Mouse (Mus musculus) CD4-positive, CD25-positive, alpha-beta regulatory T cell (primary cell): ENCODE results near the gene Kpna6. TPM values are rescaled to one million over a fixed set of nuclear protein-coding genes. Genes with fewer than 3 reads are reported as not detected.

Experiments
- polyA plus RNA-seq: library from polyadenylated mRNA; unstranded; fragments of 100-300 nt; shearing (Covaris generic); gene quantifications from one replicate; pipeline ENCODE4 v1.2.1, GENCODE M21; 2017

Kpna6 gene
- polyA plus RNA-seq = 19.5 TPM

DNA sequence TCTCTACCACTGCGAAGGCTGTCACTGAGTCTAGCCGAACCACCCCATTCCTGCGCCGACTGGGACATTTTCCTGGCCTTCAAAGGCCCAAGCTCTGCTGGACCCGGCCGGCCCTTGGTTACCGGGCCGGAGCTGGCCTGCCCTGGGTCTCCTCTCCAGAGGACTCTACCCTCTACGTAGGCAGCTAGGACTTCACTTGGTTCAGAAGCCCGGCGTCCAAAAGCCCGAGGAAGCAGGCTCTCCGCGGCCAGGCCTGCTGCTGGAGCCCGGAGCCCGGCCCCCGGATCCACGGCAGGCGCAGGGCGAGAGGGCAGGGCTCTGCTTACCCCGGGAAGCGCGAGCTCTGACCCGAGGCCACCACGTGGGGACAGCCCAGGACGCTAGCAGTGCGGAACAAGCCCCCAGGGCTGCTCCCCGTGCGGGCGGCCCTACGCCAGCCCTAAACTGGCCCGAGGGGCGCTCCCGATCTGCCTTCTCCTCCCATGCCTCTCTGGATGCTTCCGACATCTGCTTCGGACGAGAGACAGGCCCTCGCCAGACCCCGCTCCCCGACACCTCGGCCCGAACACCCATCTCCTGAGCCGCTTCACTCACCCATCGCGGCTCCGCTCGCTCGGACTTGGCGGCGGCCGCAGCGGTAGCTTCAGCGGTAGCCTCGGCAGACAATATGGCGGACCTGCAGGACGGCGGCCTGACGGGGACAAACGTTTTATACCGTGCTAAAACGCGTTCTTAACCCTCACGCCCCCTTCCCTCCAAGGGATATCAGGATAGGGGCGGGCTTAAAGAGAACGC is at the start of gene Kpna6:
Kpna6 (minus strand) TSS at position 685 of the 795 bp plus-strand sequence.

DNA sequence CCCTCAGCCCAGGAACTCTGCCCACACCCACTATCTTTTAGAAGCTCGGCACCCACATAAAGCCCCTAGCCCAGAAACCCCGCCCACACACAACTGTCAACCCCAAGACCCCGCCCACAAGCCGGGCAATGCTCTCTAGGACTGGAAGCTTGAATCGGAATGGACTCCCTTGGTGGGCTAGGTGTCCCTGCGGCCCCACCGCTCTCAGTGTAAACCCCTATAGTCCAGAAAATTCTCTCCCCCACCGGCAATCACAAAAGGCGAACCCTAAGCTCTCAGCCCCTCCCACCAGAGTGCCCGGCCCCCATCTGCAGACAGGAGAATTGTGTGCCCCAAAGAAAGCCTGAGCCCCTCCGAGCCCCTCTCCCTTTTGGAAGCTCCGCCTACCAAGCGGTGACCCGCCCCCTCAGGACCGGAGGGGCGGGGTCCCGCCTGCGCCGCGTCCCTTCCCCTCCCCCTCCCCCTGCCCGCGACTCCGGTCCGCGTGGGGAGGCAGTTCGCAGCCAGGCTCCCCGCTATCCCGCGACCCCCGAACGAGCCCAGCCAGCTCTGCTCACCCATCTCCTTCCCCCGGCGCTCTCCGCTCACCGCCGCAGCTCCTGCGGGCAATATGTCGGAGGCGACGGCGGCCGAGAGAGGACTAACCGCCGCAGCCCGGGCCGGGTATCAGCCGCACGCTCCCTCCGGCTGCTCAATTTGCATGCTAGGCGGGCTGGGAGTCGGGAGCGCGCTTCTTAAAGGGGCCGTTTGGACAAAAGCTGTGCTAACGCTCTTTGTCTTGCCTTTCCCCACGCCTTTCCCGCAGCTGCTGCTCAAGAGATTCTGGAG is 23.8 kb upstream of the Kpna6 start, which contains the start of gene Tmem39b:
Tmem39b (minus strand) TSS at position 681 of the 828 bp plus-strand sequence.

DNA sequence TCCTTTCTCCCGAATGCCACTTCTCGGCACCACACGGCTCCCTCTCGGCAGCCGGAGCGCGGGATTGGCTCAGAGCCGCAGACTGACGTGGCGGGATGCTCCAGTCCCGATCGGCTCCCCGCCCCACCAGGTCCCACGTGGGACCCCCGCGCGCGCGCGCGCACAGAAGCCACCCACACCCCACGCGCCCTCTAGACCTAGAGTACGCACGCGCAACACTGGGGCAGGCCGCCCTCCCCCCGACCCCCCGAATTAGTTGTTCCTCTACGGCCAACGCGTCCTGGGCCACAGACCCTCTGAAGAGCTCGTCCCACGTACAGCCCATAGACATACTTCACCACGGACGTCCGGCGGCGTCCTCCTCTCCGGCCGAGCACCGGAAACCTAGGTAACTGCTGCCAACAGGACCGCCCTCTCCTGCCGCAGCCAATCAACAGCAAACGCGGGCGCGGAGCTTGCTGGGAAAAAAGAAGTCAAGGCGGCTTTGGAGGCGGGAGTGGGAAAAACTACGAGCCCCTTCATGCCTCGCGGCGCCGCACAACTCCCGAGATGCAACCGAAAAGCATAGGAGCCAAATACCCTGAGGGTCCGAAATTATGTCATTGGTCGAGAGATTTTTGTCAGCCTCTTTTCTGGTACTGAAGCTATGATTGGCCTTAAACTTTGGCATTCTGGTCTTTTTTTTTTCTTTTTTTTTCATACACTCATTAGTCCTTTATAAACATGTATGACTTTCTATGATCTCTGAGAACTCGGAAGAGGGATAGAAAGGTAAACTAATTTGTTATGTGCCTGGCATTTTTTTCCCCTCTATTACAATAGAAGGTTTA is 31.7 kb downstream of the Kpna6 start, which contains the start of gene Txlna:
Txlna (minus strand) TSS at position 428 of the 830 bp plus-strand sequence.

DNA sequence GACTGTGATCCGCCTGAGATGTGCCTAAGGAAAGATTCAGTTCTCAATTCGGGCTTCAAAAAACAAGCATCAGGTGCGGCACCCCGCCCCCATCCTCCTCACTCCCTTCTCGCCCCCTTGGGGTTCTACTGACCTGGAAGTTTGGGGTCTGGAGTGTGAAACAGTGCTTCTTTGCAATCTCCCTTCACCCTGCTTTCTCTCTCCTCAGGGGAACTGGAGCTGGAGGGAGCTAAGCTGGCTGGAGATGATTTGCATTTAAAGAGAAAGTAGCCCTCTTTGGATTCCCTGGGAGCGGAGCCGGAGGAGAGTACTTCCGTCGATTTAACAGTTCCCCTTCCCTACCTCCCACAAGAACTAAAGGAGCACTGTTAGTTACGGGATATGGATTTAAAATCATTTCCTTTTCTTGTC is 48.9 kb downstream of the Kpna6 start, which contains the start of gene Ccdc28b:
Ccdc28b (minus strand) TSS at position 267 of the 411 bp plus-strand sequence.

DNA sequence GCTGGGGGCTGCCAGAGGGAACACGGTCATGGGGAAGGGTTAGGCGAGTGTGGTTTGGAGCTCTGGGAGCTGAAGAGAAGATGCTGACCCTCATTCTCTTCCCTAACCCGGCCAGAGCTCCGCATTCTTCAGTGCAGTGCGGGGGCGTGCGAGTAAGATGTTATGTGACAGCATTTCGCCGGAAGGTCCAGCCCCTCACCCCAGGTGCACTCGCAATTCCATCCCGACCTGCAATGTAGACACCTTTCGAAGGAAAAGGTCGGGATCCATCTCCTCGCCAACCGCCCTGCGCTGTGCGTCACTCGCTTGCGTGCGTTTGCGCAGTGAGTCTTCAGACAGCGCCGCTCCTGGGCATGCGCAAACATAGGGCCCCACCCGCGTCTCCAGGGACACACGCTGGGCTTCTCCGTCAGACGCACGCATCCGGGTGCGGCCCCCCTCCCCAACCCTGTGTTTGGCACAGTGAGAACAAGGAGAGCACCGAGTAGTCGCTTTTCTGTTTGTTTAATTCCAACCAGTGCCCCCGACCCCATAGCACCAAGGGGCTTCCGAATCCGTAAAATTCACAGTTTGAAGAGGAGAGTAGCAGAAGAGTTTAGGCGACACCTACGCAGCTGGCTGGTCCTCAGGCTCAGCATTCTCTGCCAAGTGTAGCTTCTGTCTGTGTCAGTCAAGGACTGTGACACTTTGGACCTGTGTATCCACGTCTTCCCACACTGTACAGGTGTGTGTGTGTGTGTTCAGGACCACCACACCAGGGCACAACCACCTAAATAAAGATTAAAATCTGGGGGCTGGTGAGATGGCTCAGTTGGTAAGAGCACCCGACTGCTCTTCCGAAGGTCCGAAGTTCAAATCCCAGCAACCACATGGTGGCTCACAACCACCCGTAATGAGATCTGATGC is 53.5 kb downstream of the Kpna6 start, which contains the start of gene Iqcc:
Iqcc (minus strand) TSS at position 314 of the 906 bp plus-strand sequence.

GRCm38 (mm10) chr4:129614093-129614492 is 58.5 kb downstream of the Kpna6 start, which contains the start of gene Dcdc2b:
Gene Dcdc2b, minus strand, starts transcription at chr4:129614257.

DNA sequence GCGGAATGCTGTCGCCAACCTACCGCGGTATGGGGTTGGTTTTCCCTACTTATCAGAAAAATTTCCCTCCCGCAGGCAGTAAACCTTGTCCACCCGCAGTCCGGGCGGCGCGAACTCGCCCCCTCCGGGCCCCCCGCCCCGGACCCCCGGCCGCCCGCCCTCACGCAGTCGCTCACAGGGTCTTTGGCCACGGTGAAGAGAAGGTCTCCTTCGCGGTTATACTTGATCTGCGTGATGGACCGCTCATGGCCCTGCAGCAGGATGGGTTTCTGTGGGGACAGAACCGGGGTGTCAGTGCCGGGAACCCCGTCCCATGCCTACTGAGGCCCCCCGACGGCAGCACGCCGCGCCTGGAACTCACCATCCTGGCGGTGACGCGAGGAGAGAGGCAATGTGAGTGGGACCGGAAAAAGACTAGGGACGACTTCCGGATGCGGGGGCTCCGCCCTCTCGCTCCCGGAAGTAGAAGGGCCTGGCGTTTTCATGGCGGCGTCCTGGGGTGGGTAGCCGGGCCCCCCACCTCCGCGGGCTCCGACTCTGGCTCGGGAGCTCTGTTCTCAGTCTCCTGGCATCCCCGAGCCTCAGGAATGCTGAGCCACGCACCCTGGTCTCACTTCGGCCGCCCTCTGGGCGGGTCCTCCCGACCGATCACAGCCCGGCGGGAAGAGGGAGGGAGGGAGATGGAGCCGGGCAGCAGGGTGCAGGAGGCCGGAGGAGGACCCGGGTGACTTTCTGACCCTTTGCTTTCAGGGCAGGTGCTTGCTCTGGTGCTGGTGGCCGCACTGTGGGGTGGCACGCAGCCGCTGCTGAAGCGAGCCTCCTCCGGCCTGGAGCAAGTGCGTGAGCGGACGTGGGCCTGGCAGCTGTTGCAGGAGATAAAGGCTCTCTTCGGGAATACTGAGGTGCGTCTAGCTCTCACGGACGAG is 72.1 kb downstream of the Kpna6 start, which contains the start of the genes Eif3i and Tmem234:
Eif3i (minus strand) TSS at position 416 of the 926 bp plus-strand sequence.
Tmem234 (plus strand) TSS at position 436 of the 926 bp plus-strand sequence.

Other genes with a start within 250 kb of the Kpna6 start
- gene Zbtb8b, start 231.9 kb downstream of the Kpna6 start, polyA plus RNA-seq = 0.36 TPM
- gene Bsdc1, start 211.2 kb downstream of the Kpna6 start, polyA plus RNA-seq = 34.0 TPM
- not detected for gene Tssk3, start 181.7 kb downstream of the Kpna6 start, polyA plus RNA-seq
- not detected for gene Fam229a, start 181.6 kb downstream of the Kpna6 start, polyA plus RNA-seq
- gene Marcksl1, start 159.2 kb downstream of the Kpna6 start, polyA plus RNA-seq = 33.6 TPM
- gene Hdac1, start 130.1 kb downstream of the Kpna6 start, polyA plus RNA-seq = 329 TPM
- 1,521 TPM for gene Lck, start 99.1 kb downstream of the Kpna6 start, polyA plus RNA-seq
- gene Fam167b, start 94.2 kb downstream of the Kpna6 start, polyA plus RNA-seq = 0.36 TPM
- gene Eif3i, start 72.1 kb downstream of the Kpna6 start, polyA plus RNA-seq = 163 TPM
- gene Tmem234, start 72.1 kb downstream of the Kpna6 start, polyA plus RNA-seq = 227 TPM
- gene Dcdc2b, start 58.5 kb downstream of the Kpna6 start, polyA plus RNA-seq = 7.7 TPM
- 41.4 TPM for gene Iqcc, start 53.7 kb downstream of the Kpna6 start, polyA plus RNA-seq
- 22.7 TPM for gene Ccdc28b, start 48.8 kb downstream of the Kpna6 start, polyA plus RNA-seq
- gene Txlna, start 31.7 kb downstream of the Kpna6 start, polyA plus RNA-seq = 66.2 TPM
- 19.5 TPM for gene Tmem39b, start 24.1 kb upstream of the Kpna6 start, polyA plus RNA-seq
- gene Khdrbs1, start 69.5 kb upstream of the Kpna6 start, polyA plus RNA-seq = 181 TPM
- 443 TPM for gene Ptp4a2, start 138.5 kb upstream of the Kpna6 start, polyA plus RNA-seq